Mouse (Mus musculus) thymus, adult 2 months (tissue): ENCODE measurements around the gene 2010300C02Rik. TPM values are rescaled to one million over a fixed set of nuclear protein-coding genes. Genes with fewer than 3 reads are reported as not detected.
A peak's percentile ranks its signal among the peaks of the same experiment; 100 is the strongest.

ENCODE experiments used
- DNase-seq: peaks from one replicate; pipeline ENCODE4 v3.0.0; 2021
- H3K27ac ChIP-seq: fragments of 200-500 bp; 2 replicates; pipeline ENCODE4 v1.5.1; 2012; ENCODE audit warnings: low read length, control low read depth; ENCODE audit not compliant: control insufficient read depth, insufficient read depth
- H3K27me3 ChIP-seq: fragments of 200-500 bp; 2 replicates; pipeline ENCODE4 v1.6.1; 2012; ENCODE audit warnings: mild to moderate bottlenecking, low read length, moderate library complexity, mixed read lengths; ENCODE audit not compliant: control insufficient read depth, insufficient read depth
- H3K36me3 ChIP-seq: fragments of 200-500 bp; 2 replicates; pipeline ENCODE4 v1.6.1; 2012; ENCODE audit warnings: mild to moderate bottlenecking, low read length, moderate library complexity; ENCODE audit not compliant: control insufficient read depth, insufficient read depth
- H3K4me1 ChIP-seq: fragments of 200-500 bp; replicated peaks from 2 replicates; pipeline ENCODE4 v1.6.1; 2012; ENCODE audit warnings: low read length; ENCODE audit not compliant: control insufficient read depth, insufficient read depth
- H3K4me3 ChIP-seq: fragments of 200-500 bp; 2 replicates; pipeline ENCODE4 v1.5.1; 2012; ENCODE audit warnings: mild to moderate bottlenecking, low read length, control low read depth, moderate library complexity; ENCODE audit not compliant: control insufficient read depth, insufficient read depth
- CTCF ChIP-seq: fragments of 200-500 bp; IDR thresholded peaks from 2 replicates; pipeline ENCODE4 v1.5.1; 2012; ENCODE audit warnings: mild to moderate bottlenecking, control low read depth, low read length, moderate library complexity, borderline replicate concordance; ENCODE audit not compliant: control insufficient read depth, poor library complexity, insufficient read depth; ENCODE audit errors: extremely low read depth
- POLR2A ChIP-seq: fragments of 200-500 bp; IDR thresholded peaks from 2 replicates; pipeline ENCODE4 v1.6.1; 2012; ENCODE audit warnings: mild to moderate bottlenecking, low read length, control low read depth, moderate library complexity; ENCODE audit not compliant: control insufficient read depth, poor library complexity, insufficient read depth; ENCODE audit errors: extremely low read depth
- WGBS: fragments of 180-500 bp; shearing (Covaris S2); methylation state at CpG from one replicate; pipeline ENCODE4 v1.1.7; 2018; 5-methylcytosine and 5-hydroxymethylcytosine counted together
- polyA plus RNA-seq: library from polyadenylated mRNA; depleted of rRNA; stranded (reverse); fragments of >200 nt; gene quantifications from 2 replicates; pipeline ENCODE4 v1.2.3, GENCODE M21; 2012

2010300C02Rik gene
- polyA plus RNA-seq, 1 experiment, result 6.6 TPM

DNA sequence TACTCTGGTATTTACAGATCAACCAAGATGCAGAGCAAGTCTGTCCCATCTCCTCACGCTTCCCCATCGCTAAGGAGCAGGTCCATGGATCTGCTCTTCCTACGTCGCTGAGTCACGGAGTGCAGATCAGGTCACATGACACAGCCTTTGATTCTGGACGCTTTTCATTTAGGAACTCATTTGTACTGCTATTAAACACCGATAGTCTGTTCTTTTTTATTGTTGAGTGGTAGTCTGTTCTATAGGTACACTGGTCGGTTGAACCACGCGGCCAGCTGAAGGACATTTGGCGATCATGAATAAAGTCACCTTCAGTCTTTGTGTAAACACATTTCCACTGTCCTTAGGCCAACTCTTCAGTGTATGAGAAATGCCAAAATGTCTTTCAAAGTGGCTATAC is 78.5 kb downstream of the 2010300C02Rik start:
- Histone ChIP-seq H3K27ac (no peak overlapping the region), H3K4me1 (0 out of 2 replicates have a peak, but pooled peaks cover 2% of the 10 kb centered on the region), H3K27me3 (no peaks in the 10 kb centered on the region), H3K4me3 (no peak overlapping the region), H3K36me3 (no peaks in the 10 kb centered on the region)
- WGBS, result 95% methylated on average over 11 of the region's 11 CpGs
- TF ChIP-seq POLR2A (no peak), CTCF (no peak)
- DNase-seq, result no peak

DNA sequence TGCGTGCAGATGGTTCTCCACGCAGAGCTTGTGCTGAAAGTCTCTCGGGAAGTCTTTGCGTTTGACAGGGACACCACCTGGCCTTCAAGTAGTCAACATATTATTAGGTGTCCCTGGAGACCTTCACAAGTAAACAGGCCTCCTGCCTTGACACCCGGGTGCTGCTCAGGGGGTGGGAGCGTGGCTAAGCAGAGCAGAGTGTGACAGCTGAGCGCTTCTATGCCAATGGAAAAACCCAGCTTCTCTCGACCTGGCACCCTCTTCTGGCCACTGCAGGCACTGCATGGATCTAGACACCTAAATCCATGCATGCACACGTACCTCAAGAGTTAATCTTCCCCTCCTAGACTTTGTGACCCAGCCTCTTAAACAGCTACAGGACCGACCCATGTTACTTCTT is 80.8 kb downstream of the 2010300C02Rik start:
- Histone ChIP-seq H3K27ac (no peak overlapping the region), H3K36me3 (no peaks in the 10 kb centered on the region), H3K4me3 (no peak overlapping the region), H3K4me1 (0 out of 2 replicates have a peak, but pooled peaks cover 2% of the 10 kb centered on the region), H3K27me3 (no peaks in the 10 kb centered on the region)
- WGBS, result 30% methylated on average over 10 of the region's 10 CpGs
- TF ChIP-seq POLR2A (no peak), CTCF (peak; percentile 34; the same call in 1 of the 2 replicates)
- peak; percentile 81 for DNase-seq

DNA sequence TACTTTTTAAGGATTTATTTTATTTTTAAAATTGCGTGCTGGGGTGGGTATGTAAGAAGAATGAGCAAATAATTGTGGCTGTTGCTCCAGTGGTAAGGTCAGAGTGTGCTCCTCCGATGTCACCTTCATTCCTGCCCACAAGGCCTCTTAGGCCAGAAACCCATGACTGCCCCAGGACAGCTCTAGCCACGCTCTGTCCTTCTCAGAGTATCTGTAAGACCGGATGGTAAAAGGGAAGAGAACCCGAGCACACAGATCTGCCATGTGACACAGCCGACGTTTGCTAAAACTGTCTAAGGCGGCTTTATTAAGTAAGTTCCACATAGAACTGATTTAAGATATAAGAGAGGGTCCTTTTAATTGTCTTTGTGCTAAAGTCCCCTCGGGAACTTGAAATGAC is 81.3 kb downstream of the 2010300C02Rik start:
- 82% methylated on average over 9 of the region's 9 CpGs for WGBS
- DNase-seq, result no peak
- no peaks in the 10 kb centered on the region for H3K36me3 ChIP-seq
- H3K4me1 ChIP-seq, result 0 out of 2 replicates have a peak, but pooled peaks cover 2% of the 10 kb centered on the region
- TF ChIP-seq POLR2A, result no peak
- TF ChIP-seq CTCF, result no peak
- H3K27me3 ChIP-seq, result no peaks in the 10 kb centered on the region
- no peak overlapping the region for H3K4me3 ChIP-seq
- no peak overlapping the region for H3K27ac ChIP-seq

DNA sequence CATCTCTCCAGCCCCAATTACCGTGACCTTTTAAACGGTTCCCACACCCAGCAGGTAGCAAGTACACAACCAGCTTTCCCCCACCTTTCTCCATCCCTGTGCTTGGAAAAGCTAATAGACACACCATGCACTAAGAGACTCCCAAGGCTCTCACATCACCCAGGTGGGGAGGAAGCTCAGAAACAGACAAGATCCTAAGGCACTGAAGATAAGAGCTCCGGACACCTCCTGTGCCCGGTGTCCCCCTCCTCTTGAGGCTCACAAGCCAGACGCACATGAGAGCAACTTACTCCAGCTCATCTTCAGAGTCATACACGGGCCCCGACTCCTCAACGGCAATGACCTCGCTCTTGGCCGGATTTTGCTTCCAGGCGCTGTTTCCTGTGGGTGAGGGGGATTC is 82.3 kb downstream of the 2010300C02Rik start:
- Histone ChIP-seq H3K4me1 (0 out of 2 replicates have a peak, but pooled peaks cover 2% of the 10 kb centered on the region), H3K36me3 (no peaks in the 10 kb centered on the region), H3K27me3 (no peaks in the 10 kb centered on the region), H3K27ac (no peak overlapping the region), H3K4me3 (no peak overlapping the region)
- no peak for TF ChIP-seq POLR2A
- WGBS, result 92% methylated on average over 11 of the region's 11 CpGs
- DNase-seq, result no peak

DNA sequence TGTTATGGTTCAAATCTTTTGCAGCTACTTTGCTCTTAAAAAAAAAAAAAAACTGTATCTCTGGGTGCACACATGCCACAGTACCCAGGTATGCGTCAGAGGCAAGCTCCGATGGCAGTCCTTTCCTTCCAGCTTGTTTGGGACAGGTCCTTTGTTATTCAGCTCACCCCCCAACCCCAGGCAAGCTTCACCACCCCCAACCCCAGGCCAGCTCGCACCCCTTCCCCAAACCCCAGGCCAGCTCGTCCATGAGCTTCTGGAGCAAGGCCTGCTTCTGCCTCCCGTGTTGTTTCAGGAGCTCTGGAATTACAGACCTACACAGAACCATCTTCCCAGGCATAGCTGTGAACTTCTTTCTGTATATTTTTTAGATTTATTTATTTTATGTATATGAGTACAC is 83.1 kb downstream of the 2010300C02Rik start:
- no peak for TF ChIP-seq CTCF
- no peak for TF ChIP-seq POLR2A
- 98% methylated on average over 5 of the region's 5 CpGs for WGBS
- Histone ChIP-seq H3K4me3 (no peak overlapping the region), H3K27ac (no peak overlapping the region), H3K27me3 (no peaks in the 10 kb centered on the region), H3K4me1 (0 out of 2 replicates have a peak, but pooled peaks cover 2% of the 10 kb centered on the region), H3K36me3 (no peaks in the 10 kb centered on the region)
- no peak for DNase-seq

DNA sequence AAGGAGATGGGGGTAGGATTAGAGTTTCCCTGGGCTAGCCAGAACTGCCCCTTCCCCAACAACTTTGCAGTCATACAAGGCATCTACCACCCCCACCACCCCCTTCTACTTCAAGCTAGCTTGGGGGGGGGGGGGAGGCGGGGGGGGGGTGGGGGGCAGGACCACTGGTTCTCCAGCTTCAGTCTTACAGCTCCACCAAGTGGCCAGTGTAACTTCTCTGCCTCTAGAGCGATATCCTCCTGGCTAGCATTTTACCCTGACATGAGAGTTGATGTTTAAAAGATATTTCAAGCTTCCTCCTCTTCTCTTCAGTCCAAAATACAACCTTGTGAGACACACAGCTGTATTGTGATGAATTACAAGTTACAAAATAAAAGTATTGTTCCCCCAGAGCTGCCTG is 83.7 kb downstream of the 2010300C02Rik start:
- no peak for TF ChIP-seq CTCF
- no peak for TF ChIP-seq POLR2A
- WGBS, result 40% methylated on average over 2 of the region's 2 CpGs
- Histone ChIP-seq H3K27ac (no peak overlapping the region), H3K4me3 (no peak overlapping the region), H3K36me3 (no peaks in the 10 kb centered on the region), H3K27me3 (no peaks in the 10 kb centered on the region), H3K4me1 (0 out of 2 replicates have a peak, but pooled peaks cover 2% of the 10 kb centered on the region)
- peak; percentile 63 for DNase-seq

DNA sequence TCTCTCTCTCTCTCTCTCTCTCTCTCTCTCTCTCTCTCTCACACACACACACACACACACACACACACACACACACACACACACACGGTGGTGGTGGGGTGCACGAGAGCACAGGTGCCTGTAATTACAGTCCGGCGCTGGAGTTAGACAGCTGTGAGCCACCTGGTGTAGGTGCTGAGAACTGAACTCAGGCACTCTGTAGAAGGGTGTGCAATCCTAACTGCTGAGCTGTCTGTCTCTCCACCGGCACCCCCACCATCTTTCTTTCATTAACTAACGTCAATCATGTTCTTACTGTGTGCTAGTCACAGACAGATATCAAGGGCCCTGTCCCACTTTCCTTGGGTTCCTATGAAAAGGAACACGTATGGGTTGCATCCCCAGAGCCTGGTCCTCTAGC is 84.2 kb downstream of the 2010300C02Rik start:
- TF ChIP-seq CTCF, result no peak
- no peak for TF ChIP-seq POLR2A
- no peaks in the 10 kb centered on the region for H3K27me3 ChIP-seq
- H3K27ac ChIP-seq, result no peak overlapping the region
- H3K4me3 ChIP-seq, result no peak overlapping the region
- DNase-seq, result peak; percentile 41
- H3K4me1 ChIP-seq, result 0 out of 2 replicates have a peak, but pooled peaks cover 2% of the 10 kb centered on the region
- H3K36me3 ChIP-seq, result no peaks in the 10 kb centered on the region
- WGBS, result 47% methylated on average over 7 of the region's 7 CpGs
